Comparison of ENCODE assay signal across 22 mouse cellular contexts in genomic region chr6:15929650-15930049, GRCm38 (mm10).
DNase-seq lines count a peak whose midpoint lies in the region; ATAC-seq and TF ChIP-seq lines count a peak whose summit lies in the region.
"Had no signal": no experiment of that assay in that cellular context is flagged by ENCODE, and none has a peak within 500 bp of the region (broad histone marks: within the 10 kb centered on the region; RNA-seq: fewer than 3 reads in every experiment).

No protein-coding gene starts in this region.

- 72% methylated on average over 2 of the region's 2 CpGs for WGBS in kidney, adult 2 months
- WGBS in kidney, embryonic 14.5 days: 85% methylated on average over 2 of the region's 2 CpGs
- 40% methylated on average over 2 of the region's 2 CpGs for WGBS in liver, adult 2 months
- WGBS in liver, embryonic 11.5 days: 78% methylated on average over 2 of the region's 2 CpGs

- H3K9me3 ChIP-seq in kidney, embryonic 14.5 days (ENCODE audit: control insufficient read depth, low read length): no peaks in the 10 kb centered on the region
- H3K9me3 ChIP-seq in liver, embryonic 11.5 days (ENCODE audit: control insufficient read depth, low read length): no peaks in the 10 kb centered on the region
- H3K9me3 ChIP-seq: G1E had no signal

- no peaks in the 10 kb centered on the region for H3K4me1 ChIP-seq in kidney, adult 2 months (ENCODE audit: control insufficient read depth, insufficient read depth, low read length)
- no peaks in the 10 kb centered on the region for H3K4me1 ChIP-seq in kidney, embryonic 14.5 days (ENCODE audit: control insufficient read depth, insufficient read depth, low read length)
- peaks cover 4% of the 10 kb centered on the region; the same call in 1 of the 2 replicates for H3K4me1 ChIP-seq in liver, adult 2 months (ENCODE audit: control insufficient read depth, insufficient read depth, low read length)
- no peaks in the 10 kb centered on the region for H3K4me1 ChIP-seq in liver, embryonic 11.5 days (replicated peaks; ENCODE audit: control insufficient read depth, insufficient read depth, low read length)

- TF ChIP-seq POLR2A in kidney, adult 2 months (IDR thresholded peaks at IDR 0.05; ENCODE audit: low read depth, low read length): no peak
- TF ChIP-seq POLR2A in liver, adult 2 months (IDR thresholded peaks at IDR 0.05; ENCODE audit: extremely low read depth, insufficient read depth, low read length): no peak

- no peaks in the 10 kb centered on the region for H3K27me3 ChIP-seq in kidney, adult 2 months (replicated peaks; ENCODE audit: control insufficient read depth, insufficient read depth, low read length)
- H3K27me3 ChIP-seq in kidney, embryonic 14.5 days (ENCODE audit: control insufficient read depth, insufficient read depth, low read length): no peaks in the 10 kb centered on the region
- H3K27me3 ChIP-seq in liver, adult 2 months (ENCODE audit: control insufficient read depth, insufficient read depth, low read length): no peaks in the 10 kb centered on the region
- H3K27me3 ChIP-seq in liver, embryonic 11.5 days (replicated peaks; ENCODE audit: control insufficient read depth, insufficient read depth, low read length): no peaks in the 10 kb centered on the region
- H3K27me3 ChIP-seq: CH12.LX had no signal

- intact Hi-C loops in heart, postnatal 36 days (cut with DNase I): no loop called here

- H3K36me3 ChIP-seq in kidney, adult 2 months (ENCODE audit: control insufficient read depth, insufficient read depth, low read length): no peaks in the 10 kb centered on the region
- no peaks in the 10 kb centered on the region for H3K36me3 ChIP-seq in kidney, embryonic 14.5 days (ENCODE audit: control insufficient read depth, insufficient read depth, low read length)
- H3K36me3 ChIP-seq in liver, adult 2 months (ENCODE audit: control insufficient read depth, insufficient read depth, low read length): no peaks in the 10 kb centered on the region
- no peaks in the 10 kb centered on the region for H3K36me3 ChIP-seq in liver, embryonic 11.5 days (ENCODE audit: control insufficient read depth, insufficient read depth, low read length)
- H3K36me3 ChIP-seq: G1E had no signal

- no peaks in the 10 kb centered on the region for H3K79me2 ChIP-seq in liver, adult 2 months (ENCODE audit: control insufficient read depth, insufficient read depth, low read length)

- H3K4me3 ChIP-seq in kidney, adult 2 months (ENCODE audit: insufficient read depth, low read depth, low read length): no peak overlapping the region
- no peak overlapping the region for H3K4me3 ChIP-seq in kidney, embryonic 14.5 days (ENCODE audit: low read length)
- no peak overlapping the region for H3K4me3 ChIP-seq in liver, adult 2 months (ENCODE audit: insufficient read depth, low read depth, low read length)
- no peak overlapping the region for H3K4me3 ChIP-seq in liver, embryonic 11.5 days (ENCODE audit: low read depth, low read length)

- no peak overlapping the region for H3K27ac ChIP-seq in kidney, adult 2 months (ENCODE audit: insufficient read depth, low read depth, low read length)
- no peak overlapping the region for H3K27ac ChIP-seq in kidney, embryonic 14.5 days (ENCODE audit: low read depth, low read length)
- no peak overlapping the region for H3K27ac ChIP-seq in liver, adult 2 months (replicated peaks; ENCODE audit: insufficient read depth, low read depth, low read length)
- H3K27ac ChIP-seq in liver, embryonic 11.5 days (ENCODE audit: low read depth, low read length): no peak overlapping the region

- ATAC-seq in kidney, embryonic 14.5 days (ENCODE audit: low FRiP score, low TSS enrichment): no peak
- ATAC-seq in liver, embryonic 11.5 days (replicated peaks; ENCODE audit: low FRiP score): no peak
- ATAC-seq: activated CD4-positive, CD25-positive, alpha-beta regulatory T cell, adult 4 months; CD4-positive, CD25-positive, alpha-beta regulatory T cell, adult 4 months; Patski had no signal

- H3K4me2 ChIP-seq in kidney, embryonic 14.5 days (replicated peaks; ENCODE audit: low read depth, low read length): no peak overlapping the region
- no peak overlapping the region for H3K4me2 ChIP-seq in liver, embryonic 11.5 days

- peak; percentile 79 for DNase-seq in heart, adult 11 months
- no peak for DNase-seq in heart, postnatal 36 days
- DNase-seq in kidney, adult 2 months: peak; percentile 20
- DNase-seq in kidney, postnatal 14 days: no peak
- DNase-seq in kidney, adult 9 months: peak; percentile 10
- peak; percentile 90 for DNase-seq in liver, adult 2 months (ENCODE audit: extremely low read depth, low read depth, low spot score)
- DNase-seq in liver, embryonic 11.5 days (ENCODE audit: low spot score): no peak
- DNase-seq: adrenal gland, adult 2 months; adrenal gland, adult 8-10 months; adrenal gland, postnatal 10 days; adrenal gland, postnatal 14 days; adrenal gland, postnatal 25 days; adrenal gland, postnatal 36 days; B cell, adult 2 months; cerebellum, adult 11 months; cerebellum, adult 11-12 months had no signal

- no peak for TF ChIP-seq CTCF in kidney, adult 2 months (conservative IDR thresholded peaks at IDR 0.05; ENCODE audit: insufficient read depth, insufficient read length, low read depth, low read length)
- no peak for TF ChIP-seq CTCF in liver, adult 2 months (IDR thresholded peaks at IDR 0.05; ENCODE audit: low read depth, low read length)

- H3K9ac ChIP-seq in kidney, embryonic 14.5 days (ENCODE audit: low read depth, low read length): no peak overlapping the region
- H3K9ac ChIP-seq in liver, adult 2 months (ENCODE audit: low read depth, low read length): no peak overlapping the region
- no peak overlapping the region for H3K9ac ChIP-seq in liver, embryonic 11.5 days (ENCODE audit: low read depth, low read length)

Comparison
In these comparisons a context has a peak if more than half of its experiments do, and no peak if none do; other contexts are left out.
1. DNase-seq: peak in heart, adult 11 months (single experiment), kidney, adult 2 months (single experiment), kidney, adult 9 months (single experiment) and liver, adult 2 months (single experiment); none in heart, postnatal 36 days (0 of 2), kidney, postnatal 14 days (single experiment) and liver, embryonic 11.5 days (single experiment).